Mouse (Mus musculus): Measurements from ENCODE around the gene Pam.
"Not testable (repeated sequence)": the region's sequence is repeated elsewhere in the genome, so short reads cannot be mapped to it uniquely, and the experiment has no call there.

The Pam gene

GRCm38 (mm10) chr1:98031802-98032201, 63.6 kb downstream of the Pam start:
- no peak for DNase-seq

- no peak for DNase-seq
Measured at GRCm38 (mm10) chr1:98029025-98029424, 66.4 kb downstream of the Pam start.

GRCm38 (mm10) chr1:98028468-98028867, 67.0 kb downstream of the Pam start:
- no peak for DNase-seq

- DNase-seq = no peak
Measured at GRCm38 (mm10) chr1:98027959-98028358, 67.5 kb downstream of the Pam start.

GRCm38 (mm10) chr1:98025924-98026640, 69.4 kb downstream of the Pam start:
- DNase-seq = peak; percentile 15

GRCm38 (mm10) chr1:98023866-98024265, 71.6 kb downstream of the Pam start:
- no peak for DNase-seq

GRCm38 (mm10) chr1:98018987-98019386, 76.5 kb downstream of the Pam start:
- DNase-seq = no peak

- DNase-seq = no peak
Measured at GRCm38 (mm10) chr1:98016004-98016848, 79.2 kb downstream of the Pam start.

- DNase-seq = no peak
Measured at GRCm38 (mm10) chr1:98015564-98015963, 79.9 kb downstream of the Pam start.

GRCm38 (mm10) chr1:98002561-98003425, 92.7 kb downstream of the Pam start:
- DNase-seq = no peak

- DNase-seq = no peak
Measured at GRCm38 (mm10) chr1:97999465-97999864, 96.0 kb downstream of the Pam start.

GRCm38 (mm10) chr1:97998961-97999360, 96.5 kb downstream of the Pam start:
- DNase-seq = not testable (repeated sequence)

GRCm38 (mm10) chr1:97997088-97997487, 98.4 kb downstream of the Pam start:
- no peak for DNase-seq

- DNase-seq = no peak
Measured at GRCm38 (mm10) chr1:97991976-97992375, 103.5 kb downstream of the Pam start.

- no peak for DNase-seq
Measured at GRCm38 (mm10) chr1:97983189-97983588, 112.3 kb downstream of the Pam start.

- DNase-seq = no peak
Measured at GRCm38 (mm10) chr1:97979422-97979821, 116.0 kb downstream of the Pam start.

- no peak for DNase-seq
Measured at GRCm38 (mm10) chr1:97977521-97977920, 117.9 kb downstream of the Pam start.

- peak; percentile 63 for DNase-seq
Measured at GRCm38 (mm10) chr1:97976873-97977473, 118.5 kb downstream of the Pam start.

GRCm38 (mm10) chr1:97976072-97976471, 119.4 kb downstream of the Pam start:
- no peak for DNase-seq

GRCm38 (mm10) chr1:97974968-97975367, 120.5 kb downstream of the Pam start:
- DNase-seq = no peak

- no peak for DNase-seq
Measured at GRCm38 (mm10) chr1:97969765-97970164, 125.7 kb downstream of the Pam start.

- no peak for DNase-seq
Measured at GRCm38 (mm10) chr1:97963711-97964110, 131.7 kb downstream of the Pam start.

GRCm38 (mm10) chr1:97962134-97962533, 133.3 kb downstream of the Pam start:
- DNase-seq = no peak

All from kidney, adult 11 months (tissue).